Mouse (Mus musculus) C2C12 (cell line): ENCODE measurements around the gene Fnbp1.

ENCODE experiments used
- CEBPB ChIP-seq: IDR thresholded peaks from one replicate; pipeline ENCODE4 v1.6.1; 2011; ENCODE audit warnings: low read depth, mild to moderate bottlenecking, control low read depth, moderate library complexity
- CTCF ChIP-seq: IDR thresholded peaks from one replicate; pipeline ENCODE4 v1.5.1; 2011; ENCODE audit not compliant: control insufficient read depth, insufficient read depth, insufficient read length
- FOSL1 ChIP-seq: IDR thresholded peaks from one replicate; pipeline ENCODE4 v1.8.0; 2011; ENCODE audit warnings: mild to moderate bottlenecking, low read length; ENCODE audit not compliant: poor library complexity, insufficient read depth, severe bottlenecking
- MAX ChIP-seq: IDR thresholded peaks from one replicate; pipeline ENCODE4 v1.6.1; 2011; ENCODE audit warnings: mild to moderate bottlenecking, control low read depth
- MYOG ChIP-seq: IDR thresholded peaks from one replicate; pipeline ENCODE4 v1.6.1; 2011; ENCODE audit not compliant: control insufficient read depth, insufficient read length; ENCODE audit errors: extremely low read depth
- USF1 ChIP-seq: IDR thresholded peaks from one replicate; pipeline ENCODE4 v1.6.1; 2011; ENCODE audit warnings: low read depth, mild to moderate bottlenecking, control low read depth, moderate library complexity

GRCm38 (mm10) chr2:31163361-31164118, 21.7 kb upstream of the Fnbp1 start:
- no peak for TF ChIP-seq CTCF
- TF ChIP-seq CEBPB, result no peak
- no peak for TF ChIP-seq USF1
- no peak for TF ChIP-seq FOSL1
- no peak for TF ChIP-seq MYOG
- TF ChIP-seq MAX, result no peak
